Mouse (Mus musculus) neural tube, embryonic 14.5 days (tissue): ENCODE measurements around the gene Dlst. TPM values are rescaled to one million over a fixed set of nuclear protein-coding genes. Genes with fewer than 3 reads are reported as not detected.

Experiments
- ATAC-seq: fragments of 200-750 bp; cut with Nextera tagmentation; 2 replicates; pipeline ENCODE4 v1.8.0; 2017; ENCODE audit warnings: low read depth, mild to moderate bottlenecking, moderate TSS enrichment, moderate library complexity
- H3K27ac ChIP-seq: fragments of 300-500 bp; sonication (generic); 2 replicates; pipeline ENCODE4 v1.5.1; 2014; ENCODE audit warnings: low read depth, mild to moderate bottlenecking, control low read depth, low read length, moderate library complexity, mixed read lengths
- H3K27me3 ChIP-seq: fragments of 300-500 bp; sonication (generic); 2 replicates; pipeline ENCODE4 v1.6.1; 2014; ENCODE audit warnings: low read length; ENCODE audit not compliant: control insufficient read depth, insufficient read depth
- H3K36me3 ChIP-seq: fragments of 300-500 bp; sonication (generic); 2 replicates; pipeline ENCODE4 v1.6.1; 2014; ENCODE audit warnings: low read length, mixed read lengths; ENCODE audit not compliant: control insufficient read depth, insufficient read depth
- H3K4me1 ChIP-seq: fragments of 300-500 bp; sonication (generic); 2 replicates; pipeline ENCODE4 v1.6.1; 2014; ENCODE audit warnings: low read length; ENCODE audit not compliant: control insufficient read depth, insufficient read depth
- H3K4me2 ChIP-seq: fragments of 300-500 bp; sonication (generic); 2 replicates; pipeline ENCODE4 v1.6.1; 2014; ENCODE audit warnings: mild to moderate bottlenecking, low read depth, low read length, control low read depth
- H3K4me3 ChIP-seq: fragments of 300-500 bp; sonication (generic); 2 replicates; pipeline ENCODE4 v1.5.1; 2014; ENCODE audit warnings: low read depth, low read length, control low read depth, mixed read lengths
- H3K9ac ChIP-seq: fragments of 300-500 bp; sonication (generic); replicated peaks from 2 replicates; pipeline ENCODE4 v1.6.1; 2014; ENCODE audit warnings: low read depth, mild to moderate bottlenecking, control low read depth, low read length, mixed read lengths
- H3K9me3 ChIP-seq: fragments of 300-500 bp; sonication (generic); 2 replicates; pipeline ENCODE4 v1.6.1; 2016; ENCODE audit warnings: low read length; ENCODE audit not compliant: control insufficient read depth
- WGBS: fragments of 180-500 bp; shearing (Covaris S2); extraction: QIAGEN DNeasy Blood & Tissue Kit; methylation state at CpG from one replicate; pipeline ENCODE4 v1.1.7; 2014; 5-methylcytosine and 5-hydroxymethylcytosine counted together
- polyA plus RNA-seq: library from polyadenylated mRNA; unstranded; fragments of >200 nt; fragmentation: Nextera tagmentation; extraction: Ambion mirVana; gene quantifications from 2 replicates; pipeline ENCODE4 v1.2.1, GENCODE M21; 2014

The Dlst gene
- polyA plus RNA-seq, 1 experiment from 2014 or later = 103 TPM

- Histone ChIP-seq H3K4me3 (no peak overlapping the region), H3K9ac (no peak overlapping the region), H3K36me3 (no peaks in the 10 kb centered on the region), H3K4me1 (peaks cover 20% of the 10 kb centered on the region), H3K9me3 (no peaks in the 10 kb centered on the region), H3K4me2 (no peak overlapping the region), H3K27me3 (no peaks in the 10 kb centered on the region), H3K27ac (no peak overlapping the region)
- no peak for ATAC-seq
- WGBS = 55% methylated on average over 4 of the region's 4 CpGs
These were observed 1.2 kb upstream of the Dlst start for GRCm38 (mm10) chr12:85109426-85109825.

- H3K4me1 ChIP-seq = peaks cover 20% of the 10 kb centered on the region
- H3K27ac ChIP-seq = peak overlapping the region; percentile 82
- H3K4me2 ChIP-seq = peak overlapping the region; percentile 88
- ATAC-seq = peak; percentile 54; the same call in 1 of the 2 replicates
- peak overlapping the region; percentile 94 for H3K9ac ChIP-seq
- no peaks in the 10 kb centered on the region for H3K9me3 ChIP-seq
- peak overlapping the region; percentile 99 for H3K4me3 ChIP-seq
- 0 out of 2 replicates have a peak, but pooled peaks cover 2% of the 10 kb centered on the region for H3K36me3 ChIP-seq
- H3K27me3 ChIP-seq = no peaks in the 10 kb centered on the region
- WGBS = 21% methylated on average over 18 of the region's 18 CpGs
These were observed 479 bp upstream of the Dlst start for GRCm38 (mm10) chr12:85110011-85110697.

- Histone ChIP-seq H3K27ac (no peak overlapping the region), H3K4me3 (no peak overlapping the region), H3K4me1 (peaks cover 20% of the 10 kb centered on the region), H3K9ac (no peak overlapping the region), H3K9me3 (no peaks in the 10 kb centered on the region), H3K4me2 (no peak overlapping the region), H3K27me3 (no peaks in the 10 kb centered on the region), H3K36me3 (0 out of 2 replicates have a peak, but pooled peaks cover 6% of the 10 kb centered on the region)
- WGBS = 89% methylated on average over 7 of the region's 7 CpGs
- no peak for ATAC-seq
These were observed 2.1 kb downstream of the Dlst start for GRCm38 (mm10) chr12:85112550-85113251.

- H3K4me3 ChIP-seq = no peak overlapping the region
- peaks cover 7% of the 10 kb centered on the region; the same call in 1 of the 2 replicates for H3K36me3 ChIP-seq
- ATAC-seq = no peak
- H3K4me2 ChIP-seq = no peak overlapping the region
- peaks cover 20% of the 10 kb centered on the region for H3K4me1 ChIP-seq
- H3K27me3 ChIP-seq = no peaks in the 10 kb centered on the region
- H3K9me3 ChIP-seq = no peaks in the 10 kb centered on the region
- H3K27ac ChIP-seq = no peak overlapping the region
- H3K9ac ChIP-seq = no peak overlapping the region
- 92% methylated on average over 3 of the region's 3 CpGs for WGBS
These were observed 2.7 kb downstream of the Dlst start for GRCm38 (mm10) chr12:85113337-85113736.

DNA sequence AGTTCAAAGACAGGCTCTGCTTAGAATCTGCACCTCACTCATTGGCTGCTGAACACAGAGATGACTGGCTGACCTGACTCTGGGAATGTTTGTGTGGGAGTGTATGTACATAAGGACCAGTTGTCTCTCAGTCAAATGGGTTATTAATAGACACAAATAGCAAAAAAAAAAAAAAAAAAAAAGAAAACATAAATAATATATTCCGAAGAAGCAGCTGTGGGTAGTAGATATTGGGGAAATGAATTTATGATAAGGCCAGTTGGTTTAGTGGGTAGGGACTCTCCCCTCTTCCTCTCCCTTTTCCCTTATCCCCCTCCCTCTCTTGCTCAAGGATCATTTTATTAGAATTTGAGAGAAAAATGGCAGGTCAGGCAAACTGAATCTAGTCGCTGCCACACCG lies 3.3 kb downstream of the Dlst start:
- no peak overlapping the region for H3K4me3 ChIP-seq
- no peak overlapping the region for H3K27ac ChIP-seq
- ATAC-seq = no peak
- no peak overlapping the region for H3K4me2 ChIP-seq
- no peak overlapping the region for H3K9ac ChIP-seq
- H3K9me3 ChIP-seq = no peaks in the 10 kb centered on the region
- 91% methylated on average over 3 of the region's 3 CpGs for WGBS
- H3K36me3 ChIP-seq = peaks cover 13% of the 10 kb centered on the region
- no peaks in the 10 kb centered on the region for H3K27me3 ChIP-seq
- peaks cover 20% of the 10 kb centered on the region for H3K4me1 ChIP-seq

DNA sequence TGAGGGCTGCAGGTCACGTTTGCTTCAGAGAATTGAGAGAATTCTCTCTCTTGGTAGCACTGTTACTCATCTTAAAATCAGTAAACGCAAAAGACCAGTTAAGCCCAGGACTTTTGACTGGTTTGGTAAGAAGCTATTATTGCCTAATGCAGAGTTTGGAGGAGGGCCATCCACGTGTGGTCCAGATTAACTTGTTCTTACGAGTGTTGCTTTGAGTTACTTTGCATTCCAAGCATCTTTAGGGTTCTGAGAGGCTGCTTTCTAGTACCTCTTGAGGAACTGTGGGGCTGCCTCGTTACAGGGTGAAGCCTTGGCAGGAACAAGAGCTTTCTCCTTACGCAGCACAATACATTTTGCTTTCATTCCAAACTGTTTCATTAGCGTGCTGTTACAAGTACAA lies 5.0 kb downstream of the Dlst start:
- WGBS = 89% methylated on average over 7 of the region's 7 CpGs
- no peak for ATAC-seq
- peaks cover 14% of the 10 kb centered on the region for H3K4me1 ChIP-seq
- H3K27me3 ChIP-seq = no peaks in the 10 kb centered on the region
- H3K4me3 ChIP-seq = no peak overlapping the region
- H3K9ac ChIP-seq = no peak overlapping the region
- no peak overlapping the region for H3K4me2 ChIP-seq
- no peak overlapping the region for H3K27ac ChIP-seq
- H3K9me3 ChIP-seq = no peaks in the 10 kb centered on the region
- H3K36me3 ChIP-seq = peaks cover 28% of the 10 kb centered on the region

- no peaks in the 10 kb centered on the region for H3K4me1 ChIP-seq
- no peak overlapping the region for H3K9ac ChIP-seq
- no peak overlapping the region for H3K4me2 ChIP-seq
- WGBS = 71% methylated on average over 9 of the region's 9 CpGs
- H3K9me3 ChIP-seq = no peaks in the 10 kb centered on the region
- H3K36me3 ChIP-seq = peaks cover 56% of the 10 kb centered on the region
- ATAC-seq = no peak; the same call in 1 of the 2 replicates
- no peak overlapping the region for H3K27ac ChIP-seq
- no peaks in the 10 kb centered on the region for H3K27me3 ChIP-seq
- no peak overlapping the region for H3K4me3 ChIP-seq
These were observed 11.3 kb downstream of the Dlst start for GRCm38 (mm10) chr12:85121806-85122459.

DNA sequence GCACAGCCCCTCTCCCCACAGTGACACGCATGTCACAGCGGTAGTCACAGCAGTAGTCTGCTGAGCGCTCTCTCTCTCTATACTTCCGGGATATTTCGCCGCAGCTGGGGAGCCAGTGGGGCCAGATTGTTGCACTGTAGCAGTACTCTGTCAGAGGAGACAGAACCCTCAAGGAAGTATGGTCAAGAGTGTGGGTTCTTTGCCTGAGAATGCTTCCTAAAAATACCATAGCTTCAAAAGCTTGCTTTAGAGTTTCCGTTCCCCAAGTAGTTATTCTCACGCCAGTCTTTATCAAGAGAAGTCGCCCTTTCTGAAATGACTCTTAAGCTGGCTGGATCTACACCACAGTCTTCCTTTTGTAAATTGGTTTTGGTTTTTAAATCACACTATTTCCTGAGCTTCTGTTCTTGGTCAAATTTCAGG lies 12.5 kb downstream of the Dlst start:
- peaks cover 58% of the 10 kb centered on the region for H3K36me3 ChIP-seq
- no peak for ATAC-seq
- WGBS = 94% methylated on average over 9 of the region's 9 CpGs

GRCm38 (mm10) chr12:85123645-85124044 lies 13.0 kb downstream of the Dlst start:
- no peak overlapping the region for H3K27ac ChIP-seq
- H3K4me3 ChIP-seq = no peak overlapping the region
- no peaks in the 10 kb centered on the region for H3K4me1 ChIP-seq
- no peak for ATAC-seq
- 96% methylated on average over 11 of the region's 11 CpGs for WGBS
- no peaks in the 10 kb centered on the region for H3K27me3 ChIP-seq
- no peaks in the 10 kb centered on the region for H3K9me3 ChIP-seq
- no peak overlapping the region for H3K4me2 ChIP-seq
- no peak overlapping the region for H3K9ac ChIP-seq
- peaks cover 59% of the 10 kb centered on the region for H3K36me3 ChIP-seq

More for the DNA sequence above, 12.5 kb downstream of the Dlst start:
- Histone ChIP-seq H3K27me3 (no peaks in the 10 kb centered on the region), H3K4me1 (no peaks in the 10 kb centered on the region), H3K9ac (no peak overlapping the region), H3K27ac (no peak overlapping the region), H3K9me3 (no peaks in the 10 kb centered on the region), H3K4me2 (no peak overlapping the region), H3K4me3 (no peak overlapping the region)
